Mouse (Mus musculus) heart, postnatal 25 days (tissue): ENCODE results near the gene Trpm5. TPM values are rescaled to one million over a fixed set of nuclear protein-coding genes. Genes with fewer than 3 reads are reported as not detected.

ENCODE experiments used
- DNase-seq: peaks from one replicate; pipeline ENCODE4 v3.0.0; 2022; ENCODE audit warnings: low spot score
- intact Hi-C: fragments of 180-260 bp; cut with DNase I; formaldehyde crosslinking; loops from one replicate; pipeline ENCODE4 v1.15.1; 2025
- total RNA-seq, 2 experiments: library from RNA; stranded (reverse); gene quantifications; 2 replicates each; pipeline ENCODE4 v1.2.3; 2021

Trpm5 gene
- total RNA-seq = not detected

- DNase-seq = peak; percentile 49
- intact Hi-C loops = loop anchor here (1.0 to 2.0 kb wide), 3 partner anchors 43 to 372 kb away; no protein-coding TSS in a partner anchor
Observed at GRCm38 (mm10) chr7:143094592-143095553, at the start of gene Trpm5. Gene Trpm5 (minus strand): TSS chr7:143094642.

GRCm38 (mm10) chr7:143142680-143143079 is 48.2 kb upstream of the Trpm5 start:
- intact Hi-C loops = no loop called here
- DNase-seq = no peak

DNA sequence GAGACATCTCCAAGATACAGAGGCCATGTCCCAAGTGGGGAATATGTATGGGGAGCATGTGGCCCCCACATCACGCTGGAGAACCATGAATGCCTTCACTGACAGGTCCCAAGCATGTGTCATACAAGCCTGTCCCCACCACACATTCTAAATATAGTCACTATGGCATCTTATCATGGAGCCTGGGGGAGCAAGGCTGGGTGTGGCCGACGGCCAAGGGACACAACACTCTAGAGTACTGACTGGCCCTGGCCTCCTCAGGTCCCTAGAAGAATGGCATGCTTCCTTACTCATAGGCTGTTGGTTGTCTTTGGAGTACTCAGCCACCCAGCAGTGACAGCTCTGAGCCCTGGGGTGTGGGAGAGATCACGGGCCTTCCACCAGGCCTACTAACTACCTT is 45.5 kb upstream of the Trpm5 start:
- intact Hi-C loops = loop anchor here (5.0 kb wide), 1 partner anchor 133 kb away; the partner anchor contains the start of gene Tspan32
- DNase-seq = peak; percentile 34

DNA sequence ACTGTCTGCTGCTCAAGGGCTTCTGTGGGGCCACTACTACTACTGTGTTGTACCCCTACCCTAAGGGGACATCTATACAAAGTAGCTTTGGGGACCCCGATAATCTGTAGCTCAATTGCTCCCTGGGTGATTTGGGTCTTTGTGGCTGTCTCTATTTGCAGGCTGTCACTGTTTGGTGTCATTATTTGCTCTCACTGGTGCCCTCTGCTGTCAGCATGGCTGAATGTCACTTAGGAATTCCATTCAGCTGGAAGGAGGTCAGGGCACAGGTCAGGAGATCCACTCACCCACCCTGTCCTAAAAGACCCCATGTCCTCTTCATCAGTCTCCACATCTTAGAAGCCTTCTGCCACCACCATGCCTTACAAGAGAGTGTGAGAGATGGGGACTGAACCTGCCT is 44.3 kb upstream of the Trpm5 start:
- DNase-seq = no peak
- intact Hi-C loops = loop anchor here (1.0 to 5.0 kb wide), 2 partner anchors 43 to 131 kb away; partner anchors contain the start of gene Tspan32

DNA sequence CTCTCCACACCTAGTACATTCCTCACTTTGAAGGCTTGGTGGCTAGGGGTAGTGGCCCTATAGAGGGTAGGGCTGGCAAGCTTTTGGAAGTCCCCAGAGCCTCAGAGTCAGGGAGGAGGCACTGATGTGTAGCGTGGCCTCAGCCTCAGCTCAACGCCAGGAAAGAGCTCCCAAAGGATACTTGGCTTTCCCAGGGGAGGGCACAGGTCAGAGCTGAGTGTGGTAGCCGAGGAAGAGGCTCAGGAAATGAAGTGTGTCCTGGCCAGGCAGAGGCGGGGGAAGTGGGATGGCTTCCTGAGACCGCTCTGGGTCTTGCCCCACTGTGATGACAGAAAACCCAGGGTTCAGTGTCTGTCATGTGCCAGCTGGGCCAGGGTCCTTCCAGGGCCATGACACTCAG is 42.1 kb upstream of the Trpm5 start:
- no peak for DNase-seq
- intact Hi-C loops = loop anchor here (5.0 kb wide), 1 partner anchor 129 kb away; the partner anchor contains the start of gene Tspan32

- intact Hi-C loops = loop anchor here (5.0 kb wide), 1 partner anchor 129 kb away; the partner anchor contains the start of gene Tspan32
- no peak for DNase-seq
Observed at GRCm38 (mm10) chr7:143136125-143136524, 41.7 kb upstream of the Trpm5 start.

GRCm38 (mm10) chr7:143132815-143133214 is 38.4 kb upstream of the Trpm5 start:
- intact Hi-C loops = no loop called here
- DNase-seq = no peak

GRCm38 (mm10) chr7:143124902-143125301 is 30.5 kb upstream of the Trpm5 start:
- intact Hi-C loops = no loop called here
- no peak for DNase-seq

DNA sequence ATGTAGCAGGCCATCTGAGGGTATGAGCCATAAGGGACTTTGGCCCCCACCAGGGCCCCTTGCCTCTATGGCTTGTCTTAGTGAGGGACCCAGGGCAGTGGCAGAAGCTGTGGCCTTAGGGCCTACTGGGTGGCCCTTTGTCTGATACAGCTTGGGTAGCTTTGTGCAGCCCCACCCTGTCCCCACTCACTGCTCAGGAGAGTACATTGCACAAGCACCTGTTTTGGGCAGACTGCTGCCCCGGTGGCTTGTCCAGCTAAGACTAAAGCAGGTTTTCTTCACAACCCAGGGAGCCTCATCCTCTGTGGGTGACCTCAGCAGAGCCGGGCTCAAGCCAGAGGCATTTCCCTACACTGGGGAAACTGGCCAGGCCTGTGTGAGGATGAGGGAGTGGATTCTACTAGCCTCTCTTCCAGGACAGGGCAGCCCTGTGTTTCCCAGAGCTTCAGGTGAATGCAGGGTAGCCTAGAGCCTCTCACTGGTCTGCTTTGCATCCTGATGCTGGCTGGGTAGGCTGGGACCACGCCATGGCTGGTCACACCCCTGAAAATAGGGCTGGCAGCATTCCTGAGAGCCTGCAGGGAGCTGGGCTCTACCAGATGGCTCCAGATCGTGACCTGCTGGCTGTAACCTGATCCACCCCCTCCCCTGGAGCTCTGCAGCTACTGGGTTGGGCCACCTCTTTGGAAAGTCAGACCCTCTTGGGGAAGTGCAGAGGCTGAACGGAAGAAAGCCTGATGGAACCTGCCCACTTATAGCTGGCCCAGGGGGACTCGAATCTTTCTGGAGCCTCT is 29.6 kb upstream of the Trpm5 start:
- DNase-seq = peak; percentile 49
- intact Hi-C loops = no loop called here

- DNase-seq = peak; percentile 42
- intact Hi-C loops = no loop called here
Observed at GRCm38 (mm10) chr7:143122191-143122590, 27.7 kb upstream of the Trpm5 start.

GRCm38 (mm10) chr7:143119826-143120225 is 25.4 kb upstream of the Trpm5 start:
- intact Hi-C loops = no loop called here
- no peak for DNase-seq

- intact Hi-C loops = no loop called here
- no peak for DNase-seq
Observed at GRCm38 (mm10) chr7:143119407-143119806, 25.0 kb upstream of the Trpm5 start.

DNA sequence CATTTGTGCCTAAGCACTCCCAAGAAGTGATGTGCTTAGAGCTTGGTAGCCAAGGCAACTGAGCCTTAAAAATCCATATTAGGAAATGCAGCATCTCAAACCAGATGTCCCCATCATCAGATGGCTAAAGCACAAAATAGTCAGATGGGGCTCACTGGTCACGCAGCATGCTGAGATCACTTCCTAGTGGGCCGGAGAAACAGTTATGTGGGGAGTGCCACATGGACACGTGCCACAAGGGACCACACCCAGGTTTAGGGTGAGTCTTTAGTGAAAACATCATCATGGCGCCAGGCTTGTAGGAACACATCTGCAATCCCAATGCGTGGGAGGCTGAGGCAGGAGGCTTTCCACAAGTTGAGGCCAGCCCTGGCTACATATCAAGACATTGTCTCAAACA is 22.1 kb upstream of the Trpm5 start:
- no peak for DNase-seq
- intact Hi-C loops = no loop called here

DNA sequence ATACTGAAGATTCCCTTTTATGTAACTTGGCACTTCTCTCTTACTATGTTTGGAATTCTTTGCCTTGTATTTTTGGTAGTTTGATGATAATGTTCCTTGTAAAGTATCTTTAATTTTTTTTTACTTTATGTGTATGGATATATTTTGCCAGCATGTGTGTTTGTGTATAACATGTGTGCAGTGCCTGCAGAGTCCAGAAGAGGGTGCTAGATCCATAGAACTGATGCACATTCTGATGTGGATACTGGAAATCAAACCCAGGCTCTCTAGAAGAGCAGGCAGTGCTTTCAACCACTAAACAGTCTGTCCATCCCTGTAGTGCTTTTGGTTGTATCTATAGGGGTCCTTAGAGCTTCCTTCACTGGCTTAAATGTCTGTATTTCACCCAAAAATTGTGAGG is 20.3 kb upstream of the Trpm5 start:
- no peak for DNase-seq
- intact Hi-C loops = no loop called here

- intact Hi-C loops = no loop called here
- no peak for DNase-seq
Observed at GRCm38 (mm10) chr7:143112395-143112794, 18.0 kb upstream of the Trpm5 start.

- intact Hi-C loops = no loop called here
- DNase-seq = no peak
Observed at GRCm38 (mm10) chr7:143111719-143112118, 17.3 kb upstream of the Trpm5 start.

- DNase-seq = no peak
- intact Hi-C loops = no loop called here
Observed at GRCm38 (mm10) chr7:143110803-143111202, 16.4 kb upstream of the Trpm5 start.

- no peak for DNase-seq
- intact Hi-C loops = no loop called here
Observed at GRCm38 (mm10) chr7:143109696-143110095, 15.3 kb upstream of the Trpm5 start.

DNA sequence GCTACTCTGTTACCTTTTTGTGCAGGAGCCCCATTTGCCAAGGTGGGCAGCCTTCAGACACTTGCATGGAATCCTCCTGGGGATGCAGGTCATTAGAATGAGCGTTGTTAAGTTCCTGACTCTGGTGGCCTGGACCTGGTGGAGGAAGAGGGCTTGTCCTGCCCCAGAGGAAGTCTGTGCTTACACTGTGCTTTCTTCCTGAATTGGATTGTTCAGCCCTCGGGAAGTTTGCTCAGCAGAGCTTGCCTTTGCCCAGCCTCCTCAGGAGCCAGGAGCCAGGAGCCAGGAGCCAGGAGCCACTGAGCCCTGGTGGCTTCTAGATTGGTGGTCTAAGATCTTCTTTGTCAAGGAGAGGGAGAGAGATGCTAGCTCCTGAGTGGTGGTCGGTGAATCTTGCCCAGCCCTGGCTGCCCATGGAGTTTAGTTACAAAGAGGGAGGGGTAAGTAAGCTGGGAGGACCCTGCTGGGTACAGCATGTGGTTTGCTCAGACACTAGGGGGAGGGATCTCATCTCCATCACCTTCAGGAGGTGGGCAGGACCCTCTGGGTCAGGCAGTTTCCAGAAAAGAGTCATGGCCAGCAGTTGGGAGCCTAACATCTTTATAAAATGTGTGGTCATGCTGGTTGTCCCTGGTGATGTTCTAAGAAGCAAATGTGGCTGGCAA is 14.7 kb upstream of the Trpm5 start:
- intact Hi-C loops = no loop called here
- no peak for DNase-seq

DNA sequence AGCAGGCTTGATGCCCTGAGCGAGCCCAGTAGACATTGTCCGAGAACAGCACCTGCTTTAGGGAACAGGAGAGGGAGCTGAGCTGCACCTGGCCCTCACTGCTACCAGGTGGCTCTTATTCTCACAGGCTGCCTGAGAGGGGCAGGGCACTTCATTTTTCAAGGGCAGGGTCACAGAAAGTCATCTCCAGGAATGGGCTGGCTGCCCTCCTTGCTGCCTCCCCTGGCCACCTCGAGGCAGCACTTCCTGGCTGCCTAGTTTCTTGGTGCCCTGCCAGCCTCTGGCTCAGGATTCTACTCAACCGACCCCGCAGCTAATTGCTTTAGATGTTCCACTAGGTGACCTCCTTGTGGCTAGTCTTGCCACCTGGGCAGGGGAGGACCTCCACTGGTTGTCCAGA is 13.8 kb upstream of the Trpm5 start:
- DNase-seq = no peak
- intact Hi-C loops = no loop called here
